ENCODE assay signal across 8 mouse cellular contexts in genomic region chr16:45743591-45744144, GRCm38 (mm10). TPM values are rescaled to one million over a fixed set of nuclear protein-coding genes. Genes with fewer than 3 reads are reported as not detected.
DNase-seq lines count a peak whose midpoint lies in the region; ATAC-seq and TF ChIP-seq lines count a peak whose summit lies in the region.

No protein-coding gene starts in this region.

- no peak overlapping the region for H3K9ac ChIP-seq in heart, embryonic 12.5 days
- no peak overlapping the region for H3K9ac ChIP-seq in forebrain, embryonic 11.5 days (ENCODE audit: low read length)
- no peak overlapping the region for H3K9ac ChIP-seq in liver, embryonic 13.5 days

- no peak; the same call in 1 of the 2 replicates for TF ChIP-seq CTCF in E14TG2a.4 (conservative IDR thresholded peaks at IDR 0.05; ENCODE audit: low read length)

- DNase-seq in heart, postnatal 10 days, result no peak
- no peak for DNase-seq in forebrain, embryonic 11.5 days (ENCODE audit: low spot score)
- DNase-seq in liver, embryonic 13.5 days, result no peak
- DNase-seq in layer of hippocampus, adult 11-12 months (ENCODE audit: low spot score), result no peak
- no peak for DNase-seq in ovary, postnatal 10 days (ENCODE audit: low spot score)
- DNase-seq in adrenal gland, adult 8-10 months, result no peak

- no peaks in the 10 kb centered on the region for H3K27me3 ChIP-seq in heart, embryonic 12.5 days (replicated peaks)
- no peaks in the 10 kb centered on the region for H3K27me3 ChIP-seq in E14TG2a.4 (ENCODE audit: insufficient read depth, low read length)
- no peaks in the 10 kb centered on the region for H3K27me3 ChIP-seq in forebrain, embryonic 11.5 days (ENCODE audit: control insufficient read depth, insufficient read depth, low read length)
- no peaks in the 10 kb centered on the region for H3K27me3 ChIP-seq in liver, embryonic 13.5 days

- peaks cover 23% of the 10 kb centered on the region for H3K36me3 ChIP-seq in heart, embryonic 12.5 days
- peaks cover 7% of the 10 kb centered on the region for H3K36me3 ChIP-seq in E14TG2a.4 (ENCODE audit: insufficient read depth, low read length)
- no peaks in the 10 kb centered on the region for H3K36me3 ChIP-seq in forebrain, embryonic 11.5 days (ENCODE audit: control insufficient read depth, insufficient read depth, low read length)
- H3K36me3 ChIP-seq in liver, embryonic 13.5 days, result peaks cover 5% of the 10 kb centered on the region; the same call in 1 of the 2 replicates

- no peaks in the 10 kb centered on the region for H3K9me3 ChIP-seq in heart, embryonic 12.5 days (replicated peaks)
- no peaks in the 10 kb centered on the region for H3K9me3 ChIP-seq in E14TG2a.4 (ENCODE audit: low read length)
- H3K9me3 ChIP-seq in forebrain, embryonic 11.5 days (ENCODE audit: control insufficient read depth, low read length), result no peaks in the 10 kb centered on the region
- no peaks in the 10 kb centered on the region for H3K9me3 ChIP-seq in liver, embryonic 13.5 days (replicated peaks)

- H3K4me1 ChIP-seq in heart, embryonic 12.5 days (replicated peaks), result peaks cover 6% of the 10 kb centered on the region; the same call in 1 of the 2 replicates
- peaks cover 33% of the 10 kb centered on the region for H3K4me1 ChIP-seq in E14TG2a.4 (replicated peaks; ENCODE audit: low read depth, low read length)
- 0 out of 2 replicates have a peak, but pooled peaks cover 5% of the 10 kb centered on the region for H3K4me1 ChIP-seq in forebrain, embryonic 11.5 days (replicated peaks; ENCODE audit: control insufficient read depth, insufficient read depth, low read length)
- H3K4me1 ChIP-seq in liver, embryonic 13.5 days (replicated peaks), result peaks cover 17% of the 10 kb centered on the region

- H3K4me3 ChIP-seq in heart, embryonic 12.5 days, result no peak overlapping the region
- H3K4me3 ChIP-seq in E14TG2a.4 (replicated peaks; ENCODE audit: low read length), result peak overlapping the region; percentile 91
- H3K4me3 ChIP-seq in forebrain, embryonic 11.5 days (ENCODE audit: low read depth, low read length), result no peak overlapping the region
- no peak overlapping the region for H3K4me3 ChIP-seq in liver, embryonic 13.5 days (replicated peaks)

- 77% methylated on average over 4 of the region's 4 CpGs for whole genome bisulfite sequencing in heart, embryonic 12.5 days
- 67% methylated on average over 4 of the region's 4 CpGs for WGBS in forebrain, embryonic 11.5 days
- WGBS in liver, embryonic 13.5 days (ENCODE audit: insufficient replicate concordance), result 80% methylated on average over 4 of the region's 4 CpGs

- intact Hi-C loops in heart, postnatal 10 days (cut with DNase I), result loop anchor here (5.0 kb wide), 1 partner anchor 224 kb away; no protein-coding TSS in a partner anchor

- no peak for ATAC-seq in heart, embryonic 12.5 days (ENCODE audit: insufficient number of reproducible peaks, low FRiP score)
- no peak for ATAC-seq in forebrain, embryonic 11.5 days (replicated peaks; ENCODE audit: low FRiP score)
- no peak for ATAC-seq in liver, embryonic 13.5 days (ENCODE audit: low read depth)

- peak overlapping the region; percentile 61; the same call in 1 of the 2 replicates for H3K27ac ChIP-seq in heart, embryonic 12.5 days (ENCODE audit: poor library complexity, severe bottlenecking)
- no peak overlapping the region for H3K27ac ChIP-seq in forebrain, embryonic 11.5 days (ENCODE audit: low read depth, low read length)
- no peak overlapping the region for H3K27ac ChIP-seq in liver, embryonic 13.5 days

- 0 out of 2 replicates have a peak overlapping the region, but pooled peaks have one; percentile 65 for H3K4me2 ChIP-seq in heart, embryonic 12.5 days
- peak overlapping the region; percentile 59; the same call in 1 of the 2 replicates for H3K4me2 ChIP-seq in forebrain, embryonic 11.5 days (ENCODE audit: low read depth, low read length, severe bottlenecking)
- peak overlapping the region; percentile 70 for H3K4me2 ChIP-seq in liver, embryonic 13.5 days

RNA-seq across cellular contexts. Expression of gene Abhd10, which starts 0.9 kb away (rescaled TPM):
- polyA plus RNA-seq in heart, embryonic 12.5 days (2016; fragmentation: Nextera tagmentation; extraction: Ambion mirVana), result 29.1 and 31.1 TPM in 2 replicates
- total RNA-seq in heart, postnatal 10 days (2021), result 10 to 100 TPM; 19.2 TPM
- polyA plus RNA-seq in forebrain, embryonic 11.5 days (2014; fragmentation: Nextera tagmentation; extraction: Ambion mirVana), result 36.2 and 39.0 TPM in 2 replicates
- polyA plus RNA-seq in liver, embryonic 13.5 days (2015; fragmentation: Nextera tagmentation; extraction: Ambion mirVana), result 20.4 and 22.4 TPM in 2 replicates
- total RNA-seq in adrenal gland, adult 8-10 months (2022), result 10 to 100 TPM; 25.4 to 38.1 (median 27.0) TPM

RNA-seq across cellular contexts. Expression of gene Tagln3, which starts 19.3 kb away (rescaled TPM):
- polyA plus RNA-seq in heart, embryonic 12.5 days (2016; fragmentation: Nextera tagmentation; extraction: Ambion mirVana), result 10.0 and 10.2 TPM in 2 replicates
- under 1 TPM; 0.20 to 0.22 TPM for total RNA-seq in heart, postnatal 10 days (2021)
- 212 and 237 TPM in 2 replicates for polyA plus RNA-seq in forebrain, embryonic 11.5 days (2014; fragmentation: Nextera tagmentation; extraction: Ambion mirVana)
- 0.48 and 0.89 TPM in 2 replicates for polyA plus RNA-seq in liver, embryonic 13.5 days (2015; fragmentation: Nextera tagmentation; extraction: Ambion mirVana)
- total RNA-seq in adrenal gland, adult 8-10 months (2022), result 1 to 10 TPM; 3.1 to 6.7 (median 4.3) TPM

RNA-seq across cellular contexts. Expression of gene Tmprss7, which starts 50.2 kb away (rescaled TPM):
- polyA plus RNA-seq in heart, embryonic 12.5 days (2016; fragmentation: Nextera tagmentation; extraction: Ambion mirVana), result not detected in 2 replicates
- not detected for total RNA-seq in heart, postnatal 10 days (2021)
- 0.27 and 0.52 TPM in 2 replicates for polyA plus RNA-seq in forebrain, embryonic 11.5 days (2014; fragmentation: Nextera tagmentation; extraction: Ambion mirVana)
- 0.16 and 0.23 TPM in 2 replicates for polyA plus RNA-seq in liver, embryonic 13.5 days (2015; fragmentation: Nextera tagmentation; extraction: Ambion mirVana)
- total RNA-seq in adrenal gland, adult 8-10 months (2022), result 1 to 10 TPM in 1 of 4 experiments, under 1 TPM in 3; 0.40 to 2.0 (median 0.66) TPM

Comparison
In these comparisons a context has a peak if more than half of its experiments do, and no peak if none do; other contexts are left out.
1. RNA of gene Tagln3, which starts 19.3 kb away (polyA plus RNA-seq): 212 to 237 TPM in forebrain, embryonic 11.5 days; 10.0 to 10.2 TPM in heart, embryonic 12.5 days and 0.48 to 0.89 TPM in liver, embryonic 13.5 days; every median in the first group is over 10 times any median in the second.
2. Peak in every context shown above with its lines, with median percentiles within 50 percentile points of each other: H3K4me2 ChIP-seq.